ENCODE assay signal across 8 mouse cellular contexts in genomic region chr11:101905115-101905514, GRCm38 (mm10). TPM values are rescaled to one million over a fixed set of nuclear protein-coding genes. Genes with fewer than 3 reads are reported as not detected.
DNase-seq lines count a peak whose midpoint lies in the region; ATAC-seq lines count a peak whose summit lies in the region.

No protein-coding gene starts in this region.

- 30% methylated on average over 13 of the region's 13 CpGs for WGBS in neural tube, embryonic 15.5 days
- 13% methylated on average over 13 of the region's 13 CpGs for WGBS in liver, embryonic 13.5 days (ENCODE audit: insufficient replicate concordance)

- peaks cover 12% of the 10 kb centered on the region for H3K4me1 ChIP-seq in neural tube, embryonic 15.5 days
- no peaks in the 10 kb centered on the region for H3K4me1 ChIP-seq in liver, embryonic 13.5 days (replicated peaks)

- no peak for ATAC-seq in neural tube, embryonic 15.5 days (ENCODE audit: low FRiP score)
- ATAC-seq in liver, embryonic 13.5 days (ENCODE audit: low read depth), result no peak

- no peak overlapping the region for H3K4me2 ChIP-seq in neural tube, embryonic 15.5 days
- no peak overlapping the region for H3K4me2 ChIP-seq in liver, embryonic 13.5 days

- peak; percentile 87 for DNase-seq in neural tube, embryonic 10.5 days (ENCODE audit: extremely low spot score, low spot score)
- peak; percentile 86 for DNase-seq in cerebellum, adult 9-10 months
- peak; percentile 48 for DNase-seq in gastrocnemius, postnatal 25 days
- peak; percentile 90 for DNase-seq in kidney, postnatal 10 days
- DNase-seq in liver, embryonic 13.5 days, result peak; percentile 20
- peak; percentile 73 for DNase-seq in ovary, postnatal 36 days (ENCODE audit: low spot score)
- peak; percentile 12 to 37 for DNase-seq in thymus, postnatal 36 days

- 0 out of 2 replicates have a peak, but pooled peaks cover 2% of the 10 kb centered on the region for H3K27me3 ChIP-seq in neural tube, embryonic 15.5 days (replicated peaks)
- peaks cover 35% of the 10 kb centered on the region for H3K27me3 ChIP-seq in liver, embryonic 13.5 days

- no peaks in the 10 kb centered on the region for H3K9me3 ChIP-seq in neural tube, embryonic 15.5 days (replicated peaks)
- no peaks in the 10 kb centered on the region for H3K9me3 ChIP-seq in liver, embryonic 13.5 days (replicated peaks)

- H3K27ac ChIP-seq in neural tube, embryonic 15.5 days (replicated peaks), result no peak overlapping the region
- H3K27ac ChIP-seq in liver, embryonic 13.5 days, result no peak overlapping the region

- no peak overlapping the region for H3K9ac ChIP-seq in neural tube, embryonic 15.5 days (replicated peaks)
- H3K9ac ChIP-seq in liver, embryonic 13.5 days, result no peak overlapping the region

- no peaks in the 10 kb centered on the region for H3K36me3 ChIP-seq in neural tube, embryonic 15.5 days
- H3K36me3 ChIP-seq in liver, embryonic 13.5 days, result no peaks in the 10 kb centered on the region

- no peak overlapping the region for H3K4me3 ChIP-seq in neural tube, embryonic 15.5 days (replicated peaks)
- no peak overlapping the region for H3K4me3 ChIP-seq in liver, embryonic 13.5 days (replicated peaks)

RNA-seq across cellular contexts. Expression of gene Meox1, which starts 10.9 kb away (rescaled TPM):
- polyA plus RNA-seq in neural tube, embryonic 15.5 days (2015; fragmentation: Nextera tagmentation; extraction: Ambion mirVana), result 1.3 and 2.0 TPM in 2 replicates
- 1 to 10 TPM; 3.5 to 6.1 TPM for total RNA-seq in gastrocnemius, postnatal 25 days (2021)
- 0.59 and 0.65 TPM in 2 replicates for polyA plus RNA-seq in liver, embryonic 13.5 days (2015; fragmentation: Nextera tagmentation; extraction: Ambion mirVana)

Comparison
In these comparisons a context has a peak if more than half of its experiments do, and no peak if none do; other contexts are left out.
1. DNase-seq: peak in every context shown above with its lines; median percentile 90 in kidney, postnatal 10 days; 87 in neural tube, embryonic 10.5 days; 86 in cerebellum, adult 9-10 months; 73 in ovary, postnatal 36 days; 48 in gastrocnemius, postnatal 25 days; 24 in thymus, postnatal 36 days; 20 in liver, embryonic 13.5 days.